Mouse (Mus musculus) left cerebral cortex, postnatal 14 days (tissue): Measurements from ENCODE around the gene Atp1a3. TPM values are rescaled to one million over a fixed set of nuclear protein-coding genes. Genes with fewer than 3 reads are reported as not detected.
"Not testable (repeated sequence)": the region's sequence is repeated elsewhere in the genome, so short reads cannot be mapped to it uniquely, and the experiment has no call there.

ENCODE experiments used
- DNase-seq, 2 experiments: peaks; one replicate each; pipeline ENCODE4 v3.0.0; 2021 to 2022; ENCODE audit warnings: low spot score in 2 of 2, mixed read lengths in 1 of 2
- intact Hi-C: fragments of 180-260 bp; cut with DNase I; formaldehyde crosslinking; loops from one replicate; pipeline ENCODE4 v1.15.1; 2025
- long read RNA-seq, 2 experiments: library from polyadenylated mRNA; stranded (forward); transcript quantifications; one replicate each; pipeline ENCODE4 v2.0.0; 2021
- total RNA-seq, 2 experiments: library from RNA; stranded (reverse); gene quantifications; 2 replicates each; pipeline ENCODE4 v1.2.3; 2021

The Atp1a3 gene
- total RNA-seq: 1,000 to 10,000 TPM; 2,091 to 2,391 TPM
- long read RNA-seq, experiment 1, transcript Atp1a3-205 (23 exons, 3,642 nt): minor isoform, 28 of 1,672 reads
- long read RNA-seq, experiment 1, transcript Atp1a3-201 (23 exons, 3,621 nt): major isoform, 1,181 of 1,672 reads
- long read RNA-seq, experiment 1, partial matches to known transcripts: 367 of 1,672 reads
- long read RNA-seq, experiment 1, other reads (novel, unspliced or antisense): 96 of 1,672 reads
- long read RNA-seq, experiment 2, transcript Atp1a3-205 (23 exons, 3,642 nt): minor isoform, 36 of 1,641 reads
- long read RNA-seq, experiment 2, transcript Atp1a3-201 (23 exons, 3,621 nt): major isoform, 1,130 of 1,641 reads
- long read RNA-seq, experiment 2, partial matches to known transcripts: 355 of 1,641 reads
- long read RNA-seq, experiment 2, other reads (novel, unspliced or antisense): 120 of 1,641 reads

GRCm38 (mm10) chr7:25005421-25006065 lies at the start of gene Atp1a3:
Atp1a3 (minus strand) TSS chr7:25005958.
- intact Hi-C loops: loop anchor here (5.0 kb wide), 1 partner anchor 67 kb away; the partner anchor contains the start of genes Grik5 and Zfp574
- peak; percentile 89 to 91 for DNase-seq

- intact Hi-C loops: no loop called here
- no peak for DNase-seq
Measured at GRCm38 (mm10) chr7:25052587-25052986, 46.8 kb upstream of the Atp1a3 start.

- peak; percentile 68 to 73 for DNase-seq
- intact Hi-C loops: no loop called here
Measured at GRCm38 (mm10) chr7:25049295-25049930, 43.7 kb upstream of the Atp1a3 start.

GRCm38 (mm10) chr7:25047363-25047762 lies 41.6 kb upstream of the Atp1a3 start:
- intact Hi-C loops: no loop called here
- peak; percentile 53 to 73 for DNase-seq

- DNase-seq, intact Hi-C loops: not testable (repeated sequence)
Measured at GRCm38 (mm10) chr7:25044599-25044998, 38.8 kb upstream of the Atp1a3 start.

GRCm38 (mm10) chr7:25041921-25042320 lies 36.2 kb upstream of the Atp1a3 start:
- peak in 1 of 2 experiments; percentile 64 for DNase-seq
- intact Hi-C loops: no loop called here

GRCm38 (mm10) chr7:25035916-25036315 lies 30.2 kb upstream of the Atp1a3 start:
- intact Hi-C loops: loop anchor here (5.0 kb wide), 1 partner anchor 36 kb away; the partner anchor contains the start of genes Grik5 and Zfp574
- DNase-seq: peak; percentile 87 to 89

- DNase-seq: no peak
- intact Hi-C loops: loop anchor here (5.0 kb wide), 1 partner anchor 38 kb away; the partner anchor contains the start of genes Grik5 and Zfp574
Measured at GRCm38 (mm10) chr7:25034796-25035195, 29.0 kb upstream of the Atp1a3 start.

GRCm38 (mm10) chr7:25031528-25031927 lies 25.8 kb upstream of the Atp1a3 start:
- intact Hi-C loops: no loop called here
- DNase-seq: no peak

- peak; percentile 79 to 84 for DNase-seq
- intact Hi-C loops: no loop called here
Measured at GRCm38 (mm10) chr7:25030032-25030753, 24.4 kb upstream of the Atp1a3 start.

- DNase-seq: no peak
- intact Hi-C loops: no loop called here
Measured at GRCm38 (mm10) chr7:25026452-25026851, 20.7 kb upstream of the Atp1a3 start.

- intact Hi-C loops: no loop called here
- DNase-seq: no peak
Measured at GRCm38 (mm10) chr7:25025855-25026439, 20.2 kb upstream of the Atp1a3 start.

GRCm38 (mm10) chr7:25011592-25011991 lies 5.8 kb upstream of the Atp1a3 start:
- no peak for DNase-seq
- intact Hi-C loops: no loop called here

GRCm38 (mm10) chr7:25010090-25010913 lies 4.5 kb upstream of the Atp1a3 start:
- intact Hi-C loops: no loop called here
- peak; percentile 69 to 81 for DNase-seq

- DNase-seq: peak; percentile 78 to 86
- intact Hi-C loops: loop anchor here (5.0 kb wide), 1 partner anchor 63 kb away; the partner anchor contains the start of genes Grik5 and Zfp574
Measured at GRCm38 (mm10) chr7:25009099-25009700, 3.4 kb upstream of the Atp1a3 start.

GRCm38 (mm10) chr7:25008635-25009034 lies 2.9 kb upstream of the Atp1a3 start:
- DNase-seq: peak; percentile 51 to 70
- intact Hi-C loops: loop anchor here (5.0 kb wide), 1 partner anchor 64 kb away; the partner anchor contains the start of genes Grik5 and Zfp574

- peak; percentile 83 to 91 for DNase-seq
- intact Hi-C loops: loop anchor here (5.0 kb wide), 1 partner anchor 65 kb away; the partner anchor contains the start of genes Grik5 and Zfp574
Measured at GRCm38 (mm10) chr7:25007609-25008374, 2.0 kb upstream of the Atp1a3 start.
